Mouse (Mus musculus) adrenal gland, adult 2 months (tissue): Measurements from ENCODE around the gene Ccnyl1. TPM values are rescaled to one million over a fixed set of nuclear protein-coding genes. Genes with fewer than 3 reads are reported as not detected.
A peak's percentile ranks its signal among the peaks of the same experiment; 100 is the strongest.

ENCODE experiments used
- DNase-seq: peaks from one replicate; pipeline ENCODE4 v3.0.0; 2021
- polyA plus RNA-seq: library from polyadenylated mRNA; depleted of rRNA; stranded (reverse); fragments of >200 nt; gene quantifications from 2 replicates; pipeline ENCODE4 v1.2.3, GENCODE M21; 2012; rRNA removed
- total RNA-seq, 2 experiments: library from RNA; stranded (reverse); gene quantifications; 2 replicates each; pipeline ENCODE4 v1.2.3; 2021

Gene Ccnyl1
- total and polyA plus RNA-seq, 3 experiments: 16.9 to 30.9 (median 17.2) TPM

DNA sequence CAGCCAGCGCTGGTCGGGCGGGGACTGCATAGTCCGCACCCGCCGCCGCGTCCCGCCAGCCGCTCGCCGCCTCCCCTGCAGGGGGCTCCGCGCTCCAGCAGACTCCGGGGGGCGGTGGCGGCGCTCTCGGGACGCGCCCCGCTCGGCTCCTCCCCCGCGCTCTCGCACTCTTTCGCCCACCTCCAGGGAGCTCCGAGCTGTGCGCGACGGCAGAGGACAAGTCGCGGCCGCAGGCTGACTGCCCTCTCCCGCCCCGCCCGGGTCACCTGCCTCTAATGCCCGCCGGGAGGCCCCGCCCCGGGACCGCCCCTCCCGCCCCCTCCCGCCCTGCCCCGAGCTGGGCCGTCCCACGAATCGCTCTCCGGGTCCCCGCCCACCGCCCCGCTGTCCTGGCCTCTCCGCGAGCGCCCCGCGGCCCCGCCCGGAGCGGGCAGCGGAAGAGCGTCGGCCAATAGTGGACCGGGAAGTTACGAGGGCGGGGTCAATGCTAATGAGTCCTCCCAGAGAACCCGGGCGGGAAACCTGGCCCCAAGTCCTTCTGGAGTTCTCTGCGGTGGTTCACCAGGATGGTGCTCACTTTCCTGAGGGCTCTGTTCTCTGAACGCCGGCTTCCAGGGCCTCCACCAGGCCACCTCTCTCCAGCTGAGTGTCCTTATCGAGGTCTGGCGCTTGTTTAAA, 47.4 kb downstream of the Ccnyl1 start, which contains the start of gene Fzd5:
Gene Fzd5, minus strand, starts transcription at position 250 of the 678 bp plus-strand sequence.
- peak; percentile 98 for DNase-seq

DNA sequence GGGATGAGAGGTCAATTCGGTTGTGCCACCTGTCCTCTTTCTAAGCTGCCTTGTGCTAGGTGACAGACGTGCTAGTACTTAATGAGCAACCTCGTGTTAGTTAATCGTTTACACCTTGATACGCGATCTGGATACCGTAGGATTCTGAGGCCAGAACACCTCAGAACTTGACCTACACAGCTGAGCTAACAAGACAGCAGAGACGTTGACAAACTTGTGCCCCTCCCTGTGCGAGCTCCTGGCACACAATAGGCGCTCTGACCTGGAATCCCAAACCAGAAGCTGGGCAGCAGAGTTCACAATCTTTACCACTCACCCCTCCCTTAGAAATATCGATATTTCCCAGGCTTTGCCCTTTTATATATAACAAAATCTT, 47.9 kb downstream of the Ccnyl1 start:
- no peak for DNase-seq

DNA sequence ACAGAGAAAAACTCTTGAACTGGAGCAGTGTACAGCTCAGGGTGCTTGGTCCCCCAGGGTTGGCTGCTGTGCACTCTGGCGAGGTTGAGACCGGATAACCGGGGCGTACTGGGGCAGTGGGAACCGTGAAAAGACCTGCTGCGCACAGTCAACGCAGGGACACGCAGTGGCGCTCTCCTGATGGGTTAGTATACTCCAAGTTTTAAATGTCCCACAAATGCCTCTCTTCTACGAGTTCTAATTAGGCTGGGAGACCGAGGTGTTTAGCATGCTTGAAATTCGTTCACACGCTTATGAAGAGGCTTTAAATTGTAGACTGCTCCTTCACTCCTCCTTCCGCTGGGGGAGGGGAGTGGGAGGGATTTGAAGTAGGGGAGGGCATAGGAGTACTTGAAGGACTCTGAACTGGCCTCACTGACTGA, 48.4 kb downstream of the Ccnyl1 start:
- peak; percentile 81 for DNase-seq

DNA sequence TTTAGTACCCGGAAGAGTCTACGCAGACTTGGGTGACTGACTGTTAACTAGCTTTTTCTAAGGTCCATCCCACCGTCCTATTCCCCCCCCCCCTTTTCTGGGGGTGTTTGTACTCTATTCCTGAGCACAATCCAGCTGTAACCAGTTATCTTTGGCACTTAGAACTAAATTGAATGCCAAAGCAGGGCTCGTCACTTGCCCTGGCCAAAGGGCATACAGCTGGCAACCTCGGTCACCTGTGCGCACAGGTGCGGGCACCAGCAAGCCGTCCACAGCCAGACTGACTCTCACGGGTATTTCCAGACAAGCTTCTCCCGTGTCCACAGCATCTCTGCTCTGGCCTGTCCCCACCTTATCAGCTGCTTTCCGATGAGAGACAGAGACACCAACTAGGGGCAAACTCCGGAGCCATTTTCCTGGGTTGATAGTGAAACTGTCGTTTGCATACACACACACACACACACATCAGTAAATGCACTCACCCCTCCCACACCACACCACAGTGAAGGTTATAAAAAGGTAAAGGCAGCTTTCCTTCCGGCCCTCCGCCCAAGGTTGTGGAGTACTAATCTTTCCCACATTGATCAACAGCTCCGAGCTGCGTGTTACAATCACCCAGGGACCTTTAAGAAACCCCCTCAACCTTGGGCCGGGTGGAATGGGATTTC, 52.6 kb downstream of the Ccnyl1 start:
- DNase-seq: no peak

DNA sequence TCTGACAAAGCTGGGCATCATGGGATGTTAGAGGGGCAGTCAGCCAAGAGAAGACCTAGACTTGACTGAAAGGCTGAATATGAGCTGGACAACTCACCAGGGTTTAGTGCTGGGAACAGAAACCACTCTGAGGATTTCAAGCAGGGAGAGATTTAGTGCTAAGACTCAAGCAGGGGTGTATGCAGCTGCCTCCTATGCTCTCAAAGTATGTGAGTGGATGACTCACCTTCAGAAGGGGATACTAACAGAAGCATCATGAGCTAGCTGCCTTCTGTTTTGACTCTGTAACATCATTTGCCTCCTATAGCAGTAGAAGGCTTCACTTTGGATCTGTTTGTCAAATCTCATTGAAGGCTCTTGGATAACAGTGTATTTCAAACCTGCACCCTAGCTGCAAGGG, 54.4 kb downstream of the Ccnyl1 start:
- no peak for DNase-seq

DNA sequence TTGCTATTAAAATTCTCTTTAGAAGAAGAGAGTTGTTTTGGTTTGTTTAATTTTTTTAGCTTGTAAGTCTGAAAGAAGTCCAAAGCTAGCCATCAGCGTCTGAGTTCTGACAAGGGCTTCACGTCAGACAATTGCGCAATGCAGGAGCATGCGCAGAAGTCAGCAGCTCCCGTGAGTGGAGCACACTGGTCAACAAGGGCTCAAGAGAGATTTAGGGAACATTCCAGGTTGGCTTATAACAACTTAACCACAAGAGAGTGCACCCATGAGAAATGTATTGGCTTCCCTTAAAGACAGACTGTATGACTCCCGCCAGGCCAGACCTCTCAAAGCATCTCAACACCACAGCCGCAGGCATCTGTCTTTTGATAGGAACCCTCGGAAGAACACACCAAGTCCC, 62.9 kb downstream of the Ccnyl1 start:
- peak; percentile 34 for DNase-seq

DNA sequence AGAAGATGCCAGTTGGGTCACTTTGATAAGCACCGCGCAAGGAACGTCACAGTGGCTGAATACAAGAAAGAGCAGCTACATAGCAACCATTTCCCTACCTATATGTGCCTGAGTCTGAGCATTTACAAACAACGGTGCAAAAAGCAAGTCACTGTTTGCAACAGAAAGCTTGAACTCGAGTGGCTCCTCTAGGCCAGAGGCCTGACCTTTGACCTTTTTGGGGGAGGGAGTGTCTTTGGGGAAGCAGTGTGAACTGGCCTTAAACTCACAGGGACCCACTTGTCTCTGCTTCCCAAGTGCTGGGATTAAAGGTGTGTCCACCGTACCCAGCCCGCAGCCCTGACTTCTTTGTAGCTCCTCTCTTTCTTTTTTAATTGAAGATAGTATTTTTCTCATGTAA, 63.4 kb downstream of the Ccnyl1 start:
- no peak for DNase-seq

DNA sequence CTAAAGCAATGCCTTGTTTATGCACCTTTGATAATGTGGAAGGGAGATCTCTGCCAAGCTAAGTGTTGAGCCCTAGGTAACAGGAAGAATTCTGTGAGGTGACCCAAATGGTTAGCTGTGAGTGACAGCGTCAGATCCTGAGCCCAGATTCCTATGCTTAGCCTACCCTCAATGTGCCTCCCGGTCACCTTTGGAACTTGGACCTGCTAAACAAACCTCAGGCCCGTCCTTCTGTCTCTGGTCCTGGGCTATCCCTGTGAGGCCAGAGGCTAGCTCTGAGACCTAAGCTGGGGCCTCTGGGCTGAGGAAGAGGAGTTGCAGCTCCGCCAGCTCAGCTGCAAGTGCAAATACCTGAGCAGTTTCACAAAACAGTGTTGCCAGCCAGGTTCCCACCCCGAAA, 64.4 kb downstream of the Ccnyl1 start:
- DNase-seq: no peak

DNA sequence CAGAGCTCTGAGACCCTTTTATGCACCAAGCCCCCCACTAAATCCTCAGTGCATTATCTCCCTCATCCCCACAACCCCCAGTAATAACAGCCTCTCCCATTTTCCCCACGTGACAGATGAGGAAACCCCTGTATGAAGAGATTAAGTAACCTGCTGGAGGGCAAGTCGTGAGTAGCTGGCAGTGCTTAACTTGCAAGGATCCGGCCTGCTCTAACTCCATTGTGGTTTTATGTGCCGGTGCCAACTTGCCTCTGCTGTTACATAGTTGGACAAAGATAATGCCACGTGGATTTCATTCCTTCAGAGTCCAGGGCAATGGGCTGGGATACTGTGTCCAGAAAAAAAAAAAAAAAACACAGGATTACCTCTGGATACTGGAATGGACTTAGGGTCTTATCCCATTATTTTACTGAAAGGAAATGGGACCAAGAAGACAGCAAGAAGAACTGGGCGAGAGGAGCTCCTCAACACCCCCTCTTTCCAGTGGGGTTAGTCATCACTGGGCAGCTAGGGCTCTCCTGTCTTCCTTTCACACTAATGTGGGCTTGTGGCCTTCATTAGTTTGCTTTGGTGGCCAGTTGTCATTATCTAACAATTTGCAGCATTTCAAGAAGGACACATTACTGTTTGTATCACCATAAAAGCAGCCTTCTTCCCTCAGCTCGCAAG, 65.8 kb downstream of the Ccnyl1 start:
- DNase-seq: peak; percentile 26

DNA sequence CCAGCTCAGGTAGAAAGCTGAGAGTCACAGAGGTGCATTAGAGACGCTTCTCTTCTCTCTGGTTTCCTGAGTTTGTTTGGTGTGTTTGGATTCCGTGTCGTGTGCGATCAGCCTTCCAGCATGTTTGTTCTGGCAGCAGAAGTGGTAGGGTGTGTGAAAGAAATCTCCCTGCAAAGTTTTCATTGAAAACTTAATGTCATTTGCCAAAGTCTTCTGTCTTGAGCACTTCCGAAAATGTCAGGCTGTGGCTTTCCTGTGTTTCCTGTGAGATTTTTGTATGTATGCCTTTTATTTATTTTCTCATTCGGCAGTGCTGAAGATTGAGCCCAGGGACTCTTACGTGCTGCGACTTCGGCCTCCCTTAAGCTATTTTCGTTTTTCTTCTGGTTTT, 66.4 kb downstream of the Ccnyl1 start:
- no peak for DNase-seq

DNA sequence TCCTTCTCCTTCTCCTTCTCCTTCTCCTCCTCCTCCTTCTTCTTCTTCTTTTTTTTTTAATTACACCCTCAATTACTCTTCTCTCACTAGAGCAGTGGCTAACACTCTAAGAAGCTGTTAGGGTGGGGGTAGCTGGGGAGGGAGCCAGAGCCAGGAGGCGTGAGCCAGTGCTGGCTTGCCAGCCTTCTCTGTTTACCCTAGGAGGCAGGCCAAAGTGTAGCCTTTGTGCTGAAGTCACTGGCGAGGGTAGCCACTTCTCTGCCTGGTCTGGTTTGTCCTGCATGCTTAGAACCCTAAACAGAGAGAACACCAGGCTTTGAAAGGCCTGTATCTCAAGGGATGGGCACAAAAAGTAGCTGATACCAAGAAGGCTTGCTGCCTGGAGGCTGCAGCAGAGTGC, 67.0 kb downstream of the Ccnyl1 start:
- peak; percentile 12 for DNase-seq

DNA sequence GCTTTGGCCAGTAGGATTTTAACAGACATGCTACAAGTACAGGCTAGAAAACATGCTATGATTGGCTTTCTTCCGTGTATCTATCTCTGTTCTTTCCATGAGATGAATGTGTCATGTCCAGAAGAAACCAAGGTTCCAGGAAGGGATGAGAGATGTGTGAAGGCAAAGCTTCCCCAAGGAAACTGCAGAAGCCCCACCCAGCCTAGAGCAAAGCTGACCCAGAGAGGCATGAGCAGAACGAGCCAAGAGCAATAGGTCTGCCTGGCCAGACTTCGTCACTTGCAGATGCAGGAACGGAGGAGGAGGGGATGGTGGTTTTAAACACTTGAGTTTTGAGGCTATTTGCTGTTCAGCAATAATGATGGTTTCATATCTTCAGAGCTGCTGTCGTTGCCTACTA, 67.5 kb downstream of the Ccnyl1 start:
- DNase-seq: no peak

DNA sequence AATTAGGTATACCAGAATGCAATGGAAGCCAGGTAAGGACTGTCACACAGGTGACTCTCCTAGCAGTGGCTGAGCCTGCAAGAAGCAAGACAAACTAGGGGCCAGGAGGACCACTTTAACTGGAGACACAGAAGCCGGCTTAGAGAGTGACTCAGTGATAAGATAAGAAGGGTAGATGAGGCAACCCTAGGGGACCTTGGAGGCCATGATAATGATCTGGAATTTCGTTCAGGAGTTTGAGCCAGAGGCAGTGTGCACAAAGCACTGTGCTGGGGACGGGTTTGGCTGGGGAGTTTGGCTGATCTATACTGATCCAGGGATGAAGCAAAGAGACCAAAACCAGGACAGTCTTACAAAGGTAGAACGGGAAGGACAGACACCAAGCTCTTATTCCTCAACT, 71.4 kb downstream of the Ccnyl1 start:
- peak; percentile 57 for DNase-seq

DNA sequence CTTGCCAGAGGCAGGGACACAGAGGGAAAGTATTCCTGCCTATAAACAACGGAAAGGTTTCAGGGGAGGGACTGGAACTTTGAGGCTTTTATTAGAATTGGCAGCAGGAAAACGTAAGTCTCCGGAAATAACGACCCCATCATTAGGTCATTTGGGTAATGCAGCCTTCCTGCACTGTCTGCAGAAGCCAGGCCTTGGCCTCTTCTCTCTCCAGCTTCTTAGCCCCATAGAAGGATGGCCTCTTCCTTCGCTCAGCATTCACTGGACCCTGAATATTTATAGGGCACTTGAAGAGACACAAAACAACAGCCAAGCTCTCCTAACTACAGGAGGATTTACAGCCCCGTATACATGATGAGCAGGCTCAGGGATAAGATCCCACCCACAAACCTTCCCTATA, 79.9 kb downstream of the Ccnyl1 start:
- DNase-seq: no peak

DNA sequence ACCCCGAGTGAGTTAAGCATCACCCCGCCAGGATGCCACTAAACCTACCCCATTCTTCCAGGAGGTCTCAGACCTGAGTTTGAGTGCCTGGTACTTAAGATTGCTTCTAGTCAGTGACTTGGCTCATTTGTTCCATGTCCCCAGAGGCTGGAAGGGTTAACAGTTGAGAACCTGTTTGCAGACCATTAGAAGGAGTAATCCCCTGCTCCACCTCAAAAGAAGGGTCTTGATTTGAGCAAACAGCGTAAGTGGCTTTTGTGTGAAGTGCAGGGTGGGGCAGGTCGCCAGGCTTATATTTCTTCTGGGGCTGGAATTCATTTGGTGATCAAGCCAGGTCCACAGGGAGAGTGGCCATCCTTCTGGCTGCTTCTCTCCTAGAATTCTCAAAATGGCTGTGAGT, 83.0 kb downstream of the Ccnyl1 start:
- DNase-seq: no peak

Other genes with a start within 250 kb of the Ccnyl1 start
- 10 to 100 TPM; 40.6 to 52.7 TPM for gene Creb1, start 157.8 kb upstream of the Ccnyl1 start, total RNA-seq
- 10.0 and 12.8 TPM in 2 replicates for gene Creb1, start 157.8 kb upstream of the Ccnyl1 start, polyA plus RNA-seq
- 10 to 100 TPM in 1 of 2 experiments, 1 to 10 TPM in 1; 9.4 to 16.6 TPM for gene Mettl21a, start 73.2 kb upstream of the Ccnyl1 start, total RNA-seq
- 13.7 and 17.2 TPM in 2 replicates for gene Mettl21a, start 73.2 kb upstream of the Ccnyl1 start, polyA plus RNA-seq
- gene Fzd5, start 47.3 kb downstream of the Ccnyl1 start, total RNA-seq: 10 to 100 TPM; 12.5 to 21.3 TPM
- 24.7 and 29.6 TPM in 2 replicates for gene Fzd5, start 47.3 kb downstream of the Ccnyl1 start, polyA plus RNA-seq